Mouse (Mus musculus) liver, postnatal 0 days (tissue): ENCODE results near the gene Nr3c2. TPM values are rescaled to one million over a fixed set of nuclear protein-coding genes. Genes with fewer than 3 reads are reported as not detected.

Experiments used
- ATAC-seq: fragments of 200-750 bp; cut with Nextera tagmentation; 2 replicates; pipeline ENCODE4 v1.8.0; 2017; ENCODE audit warnings: mild to moderate bottlenecking, moderate library complexity
- DNase-seq: peaks from one replicate; pipeline ENCODE4 v3.0.0-alpha.2; 2016
- H3K27ac ChIP-seq: fragments of 300-500 bp; sonication (generic); 2 replicates; pipeline ENCODE4 v1.5.1; 2014; ENCODE audit warnings: antibody characterized with exemption, moderate library complexity, mild to moderate bottlenecking, low read depth
- H3K27me3 ChIP-seq: fragments of 300-500 bp; sonication (generic); 2 replicates; pipeline ENCODE4 v1.6.1; 2014; ENCODE audit warnings: low read length, control low read depth, mixed read lengths; ENCODE audit not compliant: insufficient read depth
- H3K36me3 ChIP-seq: fragments of 300-500 bp; sonication (generic); replicated peaks from 2 replicates; pipeline ENCODE4 v1.6.1; 2014; ENCODE audit warnings: mild to moderate bottlenecking, control low read depth, low read length, moderate library complexity, mixed read lengths; ENCODE audit not compliant: insufficient read depth
- H3K4me1 ChIP-seq: fragments of 300-500 bp; sonication (generic); 2 replicates; pipeline ENCODE4 v1.6.1; 2014; ENCODE audit warnings: antibody characterized with exemption, mild to moderate bottlenecking, control low read depth; ENCODE audit not compliant: insufficient read depth
- H3K4me2 ChIP-seq: fragments of 300-500 bp; sonication (generic); 2 replicates; pipeline ENCODE4 v1.6.1; 2014; ENCODE audit warnings: low read depth, mild to moderate bottlenecking, low read length, moderate library complexity, mixed read lengths
- H3K4me3 ChIP-seq: fragments of 300-500 bp; sonication (generic); 2 replicates; pipeline ENCODE4 v1.5.1; 2014; ENCODE audit warnings: low read depth, low read length
- H3K9ac ChIP-seq: fragments of 300-500 bp; sonication (generic); replicated peaks from 2 replicates; pipeline ENCODE4 v1.6.1; 2014; ENCODE audit warnings: mild to moderate bottlenecking, moderate library complexity
- H3K9me3 ChIP-seq: fragments of 300-500 bp; sonication (generic); 2 replicates; pipeline ENCODE4 v1.6.1; 2016; ENCODE audit warnings: mild to moderate bottlenecking, control low read depth, low read length, mixed read lengths
- CTCF ChIP-seq: sonication (generic); IDR thresholded peaks from 2 replicates; pipeline ENCODE4 v1.5.1; 2016; ENCODE audit warnings: antibody characterized with exemption, low read depth
- EP300 ChIP-seq: IDR thresholded peaks from 2 replicates; pipeline ENCODE4 v1.6.1; 2016; ENCODE audit warnings: antibody characterized with exemption, low read depth, mild to moderate bottlenecking
- WGBS: fragments of 180-500 bp; shearing (Covaris S2); extraction: QIAGEN DNeasy Blood & Tissue Kit; methylation state at CpG from one replicate; pipeline ENCODE4 v1.1.7; 2014; ENCODE audit not compliant: insufficient replicate concordance; 5-methylcytosine and 5-hydroxymethylcytosine counted together
- polyA plus RNA-seq: library from polyadenylated mRNA; unstranded; fragments of >200 nt; fragmentation: Nextera tagmentation; extraction: Ambion mirVana; gene quantifications from 2 replicates; pipeline ENCODE4 v1.2.1, GENCODE M21; 2015

Gene Nr3c2
- polyA plus RNA-seq, 1 experiment from 2014 or later: 3.4 TPM

GRCm38 (mm10) chr8:76984851-76985250, 85.6 kb downstream of the Nr3c2 start:
- no peak for ATAC-seq
- 71% methylated on average over 5 of the region's 5 CpGs for WGBS
- no peak for DNase-seq

GRCm38 (mm10) chr8:76987876-76988275, 88.6 kb downstream of the Nr3c2 start:
- no peaks in the 10 kb centered on the region for H3K36me3 ChIP-seq
- DNase-seq (no peak), ATAC-seq (no peak)
- no peaks in the 10 kb centered on the region for H3K27me3 ChIP-seq
- H3K4me1 ChIP-seq: 0 out of 2 replicates have a peak, but pooled peaks cover 4% of the 10 kb centered on the region
- no peaks in the 10 kb centered on the region for H3K9me3 ChIP-seq
- H3K4me2 ChIP-seq: no peak overlapping the region
- TF ChIP-seq CTCF (no peak), EP300 (no peak)
- 61% methylated on average over 3 of the region's 3 CpGs for WGBS
- H3K27ac ChIP-seq: no peak overlapping the region
- H3K4me3 ChIP-seq: no peak overlapping the region
- H3K9ac ChIP-seq: no peak overlapping the region

More at GRCm38 (mm10) chr8:76984851-76985250, 85.6 kb downstream of the Nr3c2 start:
- no peaks in the 10 kb centered on the region for H3K27me3 ChIP-seq
- 0 out of 2 replicates have a peak, but pooled peaks cover 4% of the 10 kb centered on the region for H3K4me1 ChIP-seq
- no peaks in the 10 kb centered on the region for H3K9me3 ChIP-seq
- H3K4me3 ChIP-seq: no peak overlapping the region
- H3K4me2 ChIP-seq: no peak overlapping the region
- TF ChIP-seq CTCF: no peak
- no peak for TF ChIP-seq EP300
- H3K36me3 ChIP-seq: no peaks in the 10 kb centered on the region
- no peak overlapping the region for H3K9ac ChIP-seq
- no peak overlapping the region for H3K27ac ChIP-seq

GRCm38 (mm10) chr8:76998276-76998675, 99.0 kb downstream of the Nr3c2 start:
- Histone ChIP-seq H3K4me2 (no peak overlapping the region), H3K9me3 (no peaks in the 10 kb centered on the region), H3K36me3 (no peaks in the 10 kb centered on the region), H3K27ac (no peak overlapping the region), H3K27me3 (no peaks in the 10 kb centered on the region), H3K4me3 (no peak overlapping the region), H3K4me1 (0 out of 2 replicates have a peak, but pooled peaks cover 3% of the 10 kb centered on the region), H3K9ac (no peak overlapping the region)
- WGBS: 59% methylated on average over 4 of the region's 4 CpGs
- no peak for ATAC-seq
- TF ChIP-seq EP300 (no peak), CTCF (no peak)
- no peak for DNase-seq

GRCm38 (mm10) chr8:77009425-77009824, 110.2 kb downstream of the Nr3c2 start:
- no peak for TF ChIP-seq EP300
- no peak for TF ChIP-seq CTCF
- Histone ChIP-seq H3K9ac (no peak overlapping the region), H3K27me3 (no peaks in the 10 kb centered on the region), H3K36me3 (no peaks in the 10 kb centered on the region), H3K4me2 (no peak overlapping the region), H3K27ac (no peak overlapping the region), H3K4me1 (no peaks in the 10 kb centered on the region), H3K9me3 (no peaks in the 10 kb centered on the region), H3K4me3 (no peak overlapping the region)
- DNase-seq: no peak
- WGBS: 80% methylated on average over 10 of the region's 10 CpGs
- no peak for ATAC-seq

GRCm38 (mm10) chr8:77011985-77012384, 112.7 kb downstream of the Nr3c2 start:
- ATAC-seq (no peak), DNase-seq (no peak)
- Histone ChIP-seq H3K36me3 (no peaks in the 10 kb centered on the region), H3K27me3 (no peaks in the 10 kb centered on the region), H3K9me3 (0 out of 2 replicates have a peak, but pooled peaks cover 3% of the 10 kb centered on the region), H3K4me3 (no peak overlapping the region), H3K4me1 (no peaks in the 10 kb centered on the region), H3K9ac (no peak overlapping the region), H3K27ac (no peak overlapping the region), H3K4me2 (no peak overlapping the region)
- no peak for TF ChIP-seq EP300
- TF ChIP-seq CTCF: no peak
- WGBS: 77% methylated on average over 3 of the region's 3 CpGs

GRCm38 (mm10) chr8:77012641-77013040, 113.4 kb downstream of the Nr3c2 start:
- H3K9me3 ChIP-seq: 0 out of 2 replicates have a peak, but pooled peaks cover 3% of the 10 kb centered on the region
- TF ChIP-seq CTCF: no peak
- no peak for TF ChIP-seq EP300
- no peak overlapping the region for H3K27ac ChIP-seq
- ATAC-seq: no peak
- no peaks in the 10 kb centered on the region for H3K27me3 ChIP-seq
- H3K9ac ChIP-seq: no peak overlapping the region
- no peaks in the 10 kb centered on the region for H3K36me3 ChIP-seq
- H3K4me1 ChIP-seq: no peaks in the 10 kb centered on the region
- no peak for DNase-seq
- 69% methylated on average over 6 of the region's 6 CpGs for WGBS
- no peak overlapping the region for H3K4me3 ChIP-seq
- no peak overlapping the region for H3K4me2 ChIP-seq

GRCm38 (mm10) chr8:77016713-77017112, 117.5 kb downstream of the Nr3c2 start:
- Histone ChIP-seq H3K4me1 (no peaks in the 10 kb centered on the region), H3K4me3 (no peak overlapping the region), H3K36me3 (no peaks in the 10 kb centered on the region), H3K27me3 (no peaks in the 10 kb centered on the region), H3K9me3 (0 out of 2 replicates have a peak, but pooled peaks cover 3% of the 10 kb centered on the region), H3K9ac (no peak overlapping the region), H3K4me2 (no peak overlapping the region), H3K27ac (no peak overlapping the region)
- DNase-seq (no peak), ATAC-seq (no peak)
- TF ChIP-seq CTCF (peak; percentile 30), EP300 (no peak)
- WGBS: 88% methylated on average over 3 of the region's 3 CpGs
